Mouse (Mus musculus): ENCODE results near the gene E2f6.

DNA sequence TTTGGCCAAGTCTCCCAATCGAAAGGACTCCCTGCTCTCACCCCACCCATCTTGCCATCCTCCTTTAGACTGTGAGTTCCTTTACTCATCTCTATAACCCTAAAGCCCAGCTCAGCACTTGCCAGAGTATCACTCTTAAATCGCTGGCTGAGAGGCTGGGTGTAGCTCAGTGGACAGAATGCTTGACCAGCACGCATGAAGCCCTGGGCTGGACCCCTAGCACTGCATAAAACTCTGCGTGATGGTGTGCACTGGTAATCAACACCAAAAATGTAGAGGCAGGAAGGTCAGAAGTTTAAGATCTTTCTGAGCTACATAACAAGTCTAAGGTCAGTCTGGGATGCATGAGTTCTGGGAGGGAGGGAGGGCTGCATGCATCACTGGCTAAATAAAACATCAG lies 36.2 kb upstream of the E2f6 start:
- TF ChIP-seq CTCF (IDR thresholded peaks at IDR 0.05) = no peak
- no peak for TF ChIP-seq EP300 (IDR thresholded peaks at IDR 0.05; ENCODE audit: insufficient read depth, low read depth, low read length)

All from heart, adult 2 months (tissue).